Mouse (Mus musculus): ENCODE data around the gene Tat. TPM values are rescaled to one million over a fixed set of nuclear protein-coding genes. Genes with fewer than 3 reads are reported as not detected.
"Not testable (repeated sequence)": the region's sequence is repeated elsewhere in the genome, so short reads cannot be mapped to it uniquely, and the experiment has no call there.

Tat gene
- total and polyA plus RNA-seq, 3 experiments: not detected

DNA sequence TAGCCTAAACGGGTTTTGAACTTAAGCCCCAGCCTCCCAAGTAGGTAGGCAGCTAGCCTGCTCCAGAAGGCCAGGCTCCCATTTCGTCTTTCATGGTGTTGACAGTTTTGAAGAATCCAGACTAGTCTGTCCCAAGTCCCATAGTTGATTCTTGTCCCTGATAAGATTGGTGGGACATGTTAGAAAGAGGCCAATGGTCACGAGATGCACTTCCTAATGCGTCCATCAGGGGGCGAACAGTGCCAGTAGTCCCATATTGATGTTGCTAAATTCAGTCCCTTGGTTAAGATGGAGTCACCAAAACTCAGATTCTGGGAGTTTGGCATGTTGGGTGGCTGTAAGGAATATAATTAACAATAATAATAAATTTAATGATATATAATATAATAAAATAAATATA, 20.6 kb downstream of the Tat start (continued):
- no peak for TF ChIP-seq PAX5 (IDR thresholded peaks at IDR 0.05; ENCODE audit: low read length)

GRCm38 (mm10) chr8:110022081-110022480, 31.8 kb downstream of the Tat start:
- Histone ChIP-seq H3K27me3 (replicated peaks) (peaks cover 4% of the 10 kb centered on the region), H3K4me2 (ENCODE audit: insufficient read depth, low read depth, poor library complexity, severe bottlenecking) (no peak overlapping the region), H3K9me3 (replicated peaks; ENCODE audit: low read length) (no peaks in the 10 kb centered on the region), H3K27ac (ENCODE audit: insufficient read depth, low read depth) (no peak overlapping the region), H3K4me3 (replicated peaks in 1 of 3; ENCODE audit: low read depth in 2 of 3, low read length in 2 of 3, poor library complexity in 1 of 3) (no peak overlapping the region), H3K9ac (ENCODE audit: insufficient read depth, low read depth) (no peak overlapping the region), H3K79me2 (replicated peaks; ENCODE audit: control insufficient read depth, extremely low read depth, insufficient read depth, poor library complexity, severe bottlenecking) (no peaks in the 10 kb centered on the region), H3K4me1 (ENCODE audit: control insufficient read depth in 1 of 2, insufficient read depth in 2 of 2) (no peaks in the 10 kb centered on the region), H3K36me3 (replicated peaks in 1 of 2; ENCODE audit: control insufficient read depth in 1 of 2, insufficient read depth in 1 of 2, low read length in 1 of 2) (no peaks in the 10 kb centered on the region)
- TF ChIP-seq MAFK (IDR thresholded peaks at IDR 0.05; ENCODE audit: insufficient replicate concordance, low read length) (no peak), PAX5 (IDR thresholded peaks at IDR 0.05; ENCODE audit: low read length) (no peak), JUND (conservative IDR thresholded peaks at IDR 0.05; ENCODE audit: low read depth, low read length) (no peak), TBP (conservative IDR thresholded peaks at IDR 0.05; ENCODE audit: low read depth, low read length) (no peak), MXI1 (IDR thresholded peaks at IDR 0.05; ENCODE audit: low read depth, low read length) (no peak), TCF12 (IDR thresholded peaks at IDR 0.05; ENCODE audit: low read depth, low read length) (no peak), ZC3H11A (IDR thresholded peaks at IDR 0.05; ENCODE audit: low read depth, low read length) (no peak), ELF1 (IDR thresholded peaks at IDR 0.05; ENCODE audit: low read depth, low read length) (no peak), BHLHE40 (IDR thresholded peaks at IDR 0.05; ENCODE audit: low read depth, low read length) (no peak), RAD21 (IDR thresholded peaks at IDR 0.05; ENCODE audit: low read depth, low read length) (no peak), ZMIZ1 (IDR thresholded peaks at IDR 0.05; ENCODE audit: low read depth, low read length) (no peak)
- in situ Hi-C loops (cut with MboI; ENCODE audit: low pct_ligation_motif_present, low pct_unique_long_range_greater_than_20kb, low sequenced_read_pairs) (no loop called here), dilution Hi-C loops (cut with MboI; ENCODE audit: extremely low pct_ligation_motif_present, extremely low pct_unique_long_range_greater_than_20kb, low sequenced_read_pairs) (no loop called here)
- no peak for DNase-seq (ENCODE audit: extremely low read depth)

DNA sequence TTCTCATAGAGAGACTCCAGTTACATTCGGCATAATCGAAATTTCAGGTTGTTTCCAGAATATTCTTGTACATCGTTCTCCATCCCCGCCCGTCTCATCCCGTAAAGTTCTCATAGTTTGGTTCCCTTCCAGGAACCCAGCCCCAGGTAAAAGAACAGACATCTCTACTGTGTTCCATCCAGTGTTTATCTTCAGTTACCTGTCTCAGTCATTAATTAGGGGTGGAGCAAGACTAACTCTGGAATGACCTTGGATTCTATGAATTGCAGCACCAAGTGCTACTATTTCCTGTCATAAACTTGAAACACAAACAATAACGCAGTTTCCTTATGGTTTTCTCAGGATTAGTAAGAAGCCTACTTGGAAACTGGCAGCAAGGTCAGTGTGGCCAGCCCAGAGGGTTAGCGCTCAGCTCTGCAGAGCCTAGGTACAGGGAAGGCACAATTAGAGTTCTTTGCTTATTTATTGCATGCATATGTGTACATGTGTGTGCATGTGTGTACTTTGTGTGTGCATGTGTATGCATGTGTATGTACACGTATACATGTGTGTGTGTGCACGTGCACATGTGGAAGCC, 32.6 kb downstream of the Tat start:
- DNase-seq (ENCODE audit: extremely low read depth): no peak
- in situ Hi-C loops (cut with MboI; ENCODE audit: low pct_ligation_motif_present, low pct_unique_long_range_greater_than_20kb, low sequenced_read_pairs) (no loop called here), dilution Hi-C loops (cut with MboI; ENCODE audit: extremely low pct_ligation_motif_present, extremely low pct_unique_long_range_greater_than_20kb, low sequenced_read_pairs) (no loop called here)
- Histone ChIP-seq H3K27me3 (replicated peaks) (peaks cover 4% of the 10 kb centered on the region), H3K79me2 (replicated peaks; ENCODE audit: control insufficient read depth, extremely low read depth, insufficient read depth, poor library complexity, severe bottlenecking) (no peaks in the 10 kb centered on the region), H3K36me3 (replicated peaks in 1 of 2; ENCODE audit: control insufficient read depth in 1 of 2, insufficient read depth in 1 of 2, low read length in 1 of 2) (no peaks in the 10 kb centered on the region), H3K4me1 (ENCODE audit: control insufficient read depth in 1 of 2, insufficient read depth in 2 of 2) (no peaks in the 10 kb centered on the region), H3K4me2 (ENCODE audit: insufficient read depth, low read depth, poor library complexity, severe bottlenecking) (no peak overlapping the region), H3K9ac (ENCODE audit: insufficient read depth, low read depth) (no peak overlapping the region), H3K9me3 (replicated peaks; ENCODE audit: low read length) (no peaks in the 10 kb centered on the region), H3K27ac (ENCODE audit: insufficient read depth, low read depth) (no peak overlapping the region), H3K4me3 (replicated peaks in 1 of 3; ENCODE audit: low read depth in 2 of 3, low read length in 2 of 3, poor library complexity in 1 of 3) (no peak overlapping the region)
- TF ChIP-seq MXI1 (IDR thresholded peaks at IDR 0.05; ENCODE audit: low read depth, low read length) (no peak), PAX5 (IDR thresholded peaks at IDR 0.05; ENCODE audit: low read length) (no peak), CHD1 (IDR thresholded peaks at IDR 0.05; ENCODE audit: low read depth, low read length) (no peak), KAT2A (IDR thresholded peaks at IDR 0.05; ENCODE audit: insufficient replicate concordance, low read length) (no peak), SMC3 (IDR thresholded peaks at IDR 0.05; ENCODE audit: low read depth, low read length) (no peak), E2F4 (IDR thresholded peaks at IDR 0.05; ENCODE audit: insufficient replicate concordance, low read depth, low read length) (no peak), IRF4 (IDR thresholded peaks at IDR 0.05; ENCODE audit: low read depth, low read length) (no peak), GABPA (IDR thresholded peaks at IDR 0.05; ENCODE audit: insufficient replicate concordance, low read depth, low read length) (no peak), TBP (conservative IDR thresholded peaks at IDR 0.05; ENCODE audit: low read depth, low read length) (no peak), NRF1 (IDR thresholded peaks at IDR 0.05; ENCODE audit: low read depth, low read length) (no peak), CHD2 (IDR thresholded peaks at IDR 0.05; ENCODE audit: low read length) (no peak), JUN (IDR thresholded peaks at IDR 0.05; ENCODE audit: insufficient read depth, low read depth, low read length) (no peak), USF1 (IDR thresholded peaks at IDR 0.05; ENCODE audit: low read depth, low read length) (no peak), ZKSCAN1 (IDR thresholded peaks at IDR 0.05; ENCODE audit: borderline replicate concordance, low read depth, low read length) (no peak), SIN3A (IDR thresholded peaks at IDR 0.05; ENCODE audit: low read length) (no peak)

- H3K27ac ChIP-seq (ENCODE audit: insufficient read depth, low read depth); dilution Hi-C loops (cut with MboI; ENCODE audit: extremely low pct_ligation_motif_present, extremely low pct_unique_long_range_greater_than_20kb, low sequenced_read_pairs); H3K4me2 ChIP-seq (ENCODE audit: insufficient read depth, low read depth, poor library complexity, severe bottlenecking); H3K9me3 ChIP-seq (replicated peaks; ENCODE audit: low read length); H3K4me3 ChIP-seq (replicated peaks in 1 of 3; ENCODE audit: low read depth in 2 of 3, low read length in 2 of 3, poor library complexity in 1 of 3); H3K79me2 ChIP-seq (replicated peaks; ENCODE audit: control insufficient read depth, extremely low read depth, insufficient read depth, poor library complexity, severe bottlenecking); H3K9ac ChIP-seq (ENCODE audit: insufficient read depth, low read depth); H3K27me3 ChIP-seq (replicated peaks); DNase-seq (ENCODE audit: extremely low read depth); H3K36me3 ChIP-seq (replicated peaks in 1 of 2; ENCODE audit: control insufficient read depth in 1 of 2, insufficient read depth in 1 of 2, low read length in 1 of 2); H3K4me1 ChIP-seq (ENCODE audit: control insufficient read depth in 1 of 2, insufficient read depth in 2 of 2); in situ Hi-C loops (cut with MboI; ENCODE audit: low pct_ligation_motif_present, low pct_unique_long_range_greater_than_20kb, low sequenced_read_pairs): not testable (repeated sequence)
Measured at GRCm38 (mm10) chr8:110033771-110034170, 43.5 kb downstream of the Tat start.

All from CH12.LX (cell line).